ENCODE assay signal across 12 mouse cellular contexts in the genomic region with DNA sequence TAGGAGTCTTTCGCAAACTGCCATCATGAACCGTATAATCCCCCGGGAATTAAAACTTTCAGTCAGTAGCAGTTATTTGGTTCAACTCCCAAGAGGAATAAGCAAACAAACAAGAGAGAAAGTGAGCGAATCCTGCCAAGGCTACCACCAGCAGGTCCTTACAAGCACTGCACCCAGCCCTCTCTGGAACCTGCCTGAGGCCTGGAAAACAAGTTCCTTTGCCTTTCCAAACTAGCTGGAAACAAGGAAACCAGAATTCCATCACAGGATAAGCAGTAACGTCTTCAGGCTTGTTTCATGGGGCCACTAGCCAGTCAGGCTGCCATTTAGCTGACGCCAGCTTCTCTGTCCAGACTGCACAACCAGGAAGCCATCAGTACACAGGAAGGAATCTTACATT. TPM values are rescaled to one million over a fixed set of nuclear protein-coding genes. Genes with fewer than 3 reads are reported as not detected.
A peak's percentile ranks its signal among the peaks of the same experiment; 100 is the strongest.
DNase-seq lines count a peak whose midpoint lies in the region; ATAC-seq lines count a peak whose summit lies in the region.
"Had no signal": no experiment of that assay in that cellular context is flagged by ENCODE, and none has a peak within 500 bp of the region (broad histone marks: within the 10 kb centered on the region; RNA-seq: fewer than 3 reads in every experiment).

No protein-coding gene starts in this region.

- no peaks in the 10 kb centered on the region for H3K36me3 ChIP-seq in kidney, embryonic 14.5 days (ENCODE audit: control insufficient read depth, insufficient read depth, low read length)
- no peaks in the 10 kb centered on the region for H3K36me3 ChIP-seq in heart, embryonic 12.5 days
- H3K36me3 ChIP-seq in limb, embryonic 13.5 days: no peaks in the 10 kb centered on the region
- H3K36me3 ChIP-seq in forebrain, embryonic 16.5 days (ENCODE audit: control insufficient read depth, insufficient read depth): no peaks in the 10 kb centered on the region
- H3K36me3 ChIP-seq: liver, embryonic 13.5 days; midbrain, embryonic 12.5 days had no signal

- no peak overlapping the region for H3K9ac ChIP-seq in kidney, embryonic 14.5 days (ENCODE audit: low read depth, low read length)
- no peak overlapping the region for H3K9ac ChIP-seq in heart, embryonic 12.5 days
- H3K9ac ChIP-seq in limb, embryonic 13.5 days: no peak overlapping the region
- H3K9ac ChIP-seq in forebrain, embryonic 16.5 days (replicated peaks; ENCODE audit: low read depth, low read length): no peak overlapping the region
- H3K9ac ChIP-seq: liver, embryonic 13.5 days; midbrain, embryonic 12.5 days had no signal

- H3K4me1 ChIP-seq in kidney, embryonic 14.5 days (ENCODE audit: control insufficient read depth, insufficient read depth, low read length): no peaks in the 10 kb centered on the region
- peaks cover 20% of the 10 kb centered on the region for H3K4me1 ChIP-seq in brown adipose tissue, adult 24 weeks (ENCODE audit: control insufficient read depth, insufficient read depth, insufficient read length, low read length)
- H3K4me1 ChIP-seq in heart, embryonic 12.5 days (replicated peaks): peaks cover 10% of the 10 kb centered on the region; the same call in 1 of the 2 replicates
- peaks cover 13% of the 10 kb centered on the region for H3K4me1 ChIP-seq in limb, embryonic 13.5 days
- H3K4me1 ChIP-seq in forebrain, embryonic 16.5 days (replicated peaks; ENCODE audit: control insufficient read depth, insufficient read depth, low read length): peaks cover 9% of the 10 kb centered on the region; the same call in 1 of the 2 replicates
- H3K4me1 ChIP-seq: liver, embryonic 13.5 days had no signal

- DNase-seq in kidney, adult 11 months: peak; percentile 8
- DNase-seq: adrenal gland, postnatal 25 days; cerebellum, adult 9-11 months; liver, embryonic 13.5 days had no signal

- no peak overlapping the region for H3K4me3 ChIP-seq in kidney, embryonic 14.5 days (ENCODE audit: low read length)
- no peak overlapping the region for H3K4me3 ChIP-seq in brown adipose tissue, adult 24 weeks (ENCODE audit: insufficient read depth, low read depth, low read length)
- no peak overlapping the region for H3K4me3 ChIP-seq in heart, embryonic 12.5 days
- no peak overlapping the region for H3K4me3 ChIP-seq in limb, embryonic 13.5 days
- H3K4me3 ChIP-seq in forebrain, embryonic 16.5 days (replicated peaks; ENCODE audit: low read length): no peak overlapping the region
- H3K4me3 ChIP-seq: liver, embryonic 13.5 days; midbrain, embryonic 12.5 days had no signal

- no peaks in the 10 kb centered on the region for H3K9me3 ChIP-seq in kidney, embryonic 14.5 days (ENCODE audit: control insufficient read depth, low read length)
- H3K9me3 ChIP-seq in heart, embryonic 12.5 days (replicated peaks): no peaks in the 10 kb centered on the region
- H3K9me3 ChIP-seq in limb, embryonic 13.5 days: no peaks in the 10 kb centered on the region
- H3K9me3 ChIP-seq in forebrain, embryonic 16.5 days (ENCODE audit: control insufficient read depth, low read length): no peaks in the 10 kb centered on the region
- H3K9me3 ChIP-seq: liver, embryonic 13.5 days; midbrain, embryonic 12.5 days had no signal

- no peaks in the 10 kb centered on the region for H3K27me3 ChIP-seq in kidney, embryonic 14.5 days (ENCODE audit: control insufficient read depth, insufficient read depth, low read length)
- no peaks in the 10 kb centered on the region for H3K27me3 ChIP-seq in heart, embryonic 12.5 days (replicated peaks)
- no peaks in the 10 kb centered on the region for H3K27me3 ChIP-seq in limb, embryonic 13.5 days
- no peaks in the 10 kb centered on the region for H3K27me3 ChIP-seq in forebrain, embryonic 16.5 days (replicated peaks; ENCODE audit: control insufficient read depth, insufficient read depth, low read length)
- H3K27me3 ChIP-seq: liver, embryonic 13.5 days; midbrain, embryonic 12.5 days had no signal

- 69% methylated on average over 6 of the region's 6 CpGs for WGBS in kidney, embryonic 14.5 days
- WGBS in heart, embryonic 12.5 days: 66% methylated on average over 6 of the region's 6 CpGs
- 66% methylated on average over 6 of the region's 6 CpGs for WGBS in limb, embryonic 13.5 days
- WGBS in forebrain, embryonic 16.5 days: 72% methylated on average over 6 of the region's 6 CpGs

- H3K27ac ChIP-seq in kidney, embryonic 14.5 days (ENCODE audit: low read depth, low read length): no peak overlapping the region
- H3K27ac ChIP-seq in brown adipose tissue, adult 24 weeks (replicated peaks; ENCODE audit: low read depth, low read length): peak overlapping the region; percentile 32
- H3K27ac ChIP-seq in heart, embryonic 12.5 days (ENCODE audit: poor library complexity, severe bottlenecking): peak overlapping the region; percentile 42; the same call in 1 of the 2 replicates
- H3K27ac ChIP-seq in limb, embryonic 13.5 days: peak overlapping the region; percentile 39; the same call in 1 of the 2 replicates
- H3K27ac ChIP-seq in forebrain, embryonic 16.5 days (ENCODE audit: low read length): no peak overlapping the region
- H3K27ac ChIP-seq: liver, embryonic 13.5 days; midbrain, embryonic 12.5 days had no signal

- H3K4me2 ChIP-seq in kidney, embryonic 14.5 days (replicated peaks; ENCODE audit: low read depth, low read length): no peak overlapping the region
- H3K4me2 ChIP-seq in heart, embryonic 12.5 days: no peak overlapping the region
- H3K4me2 ChIP-seq in limb, embryonic 13.5 days (replicated peaks): no peak overlapping the region
- H3K4me2 ChIP-seq in forebrain, embryonic 16.5 days (ENCODE audit: low read length): no peak overlapping the region
- H3K4me2 ChIP-seq: liver, embryonic 13.5 days; midbrain, embryonic 12.5 days had no signal

- ATAC-seq in kidney, embryonic 14.5 days (ENCODE audit: low FRiP score, low TSS enrichment): no peak
- ATAC-seq in heart, embryonic 12.5 days (ENCODE audit: insufficient number of reproducible peaks, low FRiP score): 0 out of 2 replicates have a peak, but pooled peaks have one; percentile 25
- ATAC-seq in limb, embryonic 13.5 days (ENCODE audit: low FRiP score, low read depth): no peak
- ATAC-seq in CD4-positive, CD25-positive, alpha-beta regulatory T cell, adult 4 months: no peak
- ATAC-seq in forebrain, embryonic 16.5 days: no peak
- ATAC-seq in activated CD4-positive, CD25-positive, alpha-beta regulatory T cell, adult 4 months: no peak

RNA-seq across cellular contexts. Expression of a gene that starts 37.4 kb away (rescaled TPM):
- polyA plus RNA-seq in kidney, embryonic 14.5 days (2014; fragmentation: Nextera tagmentation; extraction: Ambion mirVana): 5.1 and 7.3 TPM in 2 replicates
- polyA plus RNA-seq in brown adipose tissue, adult 24 weeks (2012; ENCODE audit: insufficient read depth, insufficient read length, missing spikeins): 4.0 and 4.4 TPM in 2 replicates
- polyA plus RNA-seq in heart, embryonic 12.5 days (2016; fragmentation: Nextera tagmentation; extraction: Ambion mirVana): 13.3 and 14.2 TPM in 2 replicates
- polyA plus RNA-seq in limb, embryonic 13.5 days (2015; fragmentation: Nextera tagmentation; extraction: Ambion mirVana): 5.6 and 5.7 TPM in 2 replicates
- 1 to 10 TPM in 1 of 2 experiments, under 1 TPM in 1; 0.74 to 1.2 TPM for polyA plus RNA-seq in CD4-positive, CD25-positive, alpha-beta regulatory T cell, adult 4 months (2017; shearing (Covaris generic))
- 15.8 and 17.8 TPM in 2 replicates for polyA plus RNA-seq in forebrain, embryonic 16.5 days (2015; fragmentation: Nextera tagmentation; extraction: Ambion mirVana)
- polyA plus RNA-seq in activated CD4-positive, CD25-positive, alpha-beta regulatory T cell, adult 4 months (2017; shearing (Covaris generic)): 1 to 10 TPM in 1 of 2 experiments, under 1 TPM in 1; 0.71 to 1.0 TPM

Comparison
In these comparisons a context has a peak if more than half of its experiments do, and no peak if none do; other contexts are left out.
1. H3K27ac ChIP-seq: peak in brown adipose tissue, adult 24 weeks (single experiment), heart, embryonic 12.5 days (single experiment) and limb, embryonic 13.5 days (single experiment); none in kidney, embryonic 14.5 days (single experiment) and forebrain, embryonic 16.5 days (single experiment).